Mouse (Mus musculus): Measurements from ENCODE around the gene Zfp36l1.

- no peak for TF ChIP-seq GATA1 (IDR thresholded peaks at IDR 0.05; ENCODE audit: borderline replicate concordance, low read length)
- no peak for TF ChIP-seq FLI1 (IDR thresholded peaks at IDR 0.05; ENCODE audit: low read length)
These were observed 10.5 kb upstream of the Zfp36l1 start for GRCm38 (mm10) chr12:80123227-80123803.

Measured in megakaryocyte, embryonic 14.5 days (primary cell).